Mouse (Mus musculus) liver, adult (tissue): Measurements from ENCODE around the gene Lhx2.

Experiments used
- GATA4 ChIP-seq: IDR thresholded peaks from 2 replicates; pipeline ENCODE4 v1.6.1; 2014; ENCODE audit warnings: mild to moderate bottlenecking, low read length; ENCODE audit not compliant: insufficient replicate concordance

Lhx2 gene

DNA sequence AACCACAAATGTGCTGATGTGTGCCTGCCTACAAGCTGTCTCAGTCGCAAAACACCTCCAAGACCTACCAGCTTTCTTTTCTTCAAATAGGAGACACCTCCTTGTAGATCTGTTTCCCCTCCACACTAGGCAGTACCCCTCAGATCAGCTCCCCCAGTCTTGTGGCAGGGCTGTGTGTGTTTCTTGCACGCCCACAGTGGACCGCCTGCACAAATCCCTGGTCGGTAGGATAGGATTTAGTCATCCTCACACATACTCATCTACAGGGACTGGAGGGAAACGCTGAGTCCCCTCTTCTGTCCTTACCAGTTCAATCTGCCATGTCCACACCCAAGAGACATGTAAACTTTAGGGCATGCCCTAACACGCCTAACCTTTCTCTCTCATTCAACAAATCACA, 71.1 kb downstream of the Lhx2 start:
- no peak for TF ChIP-seq GATA4

DNA sequence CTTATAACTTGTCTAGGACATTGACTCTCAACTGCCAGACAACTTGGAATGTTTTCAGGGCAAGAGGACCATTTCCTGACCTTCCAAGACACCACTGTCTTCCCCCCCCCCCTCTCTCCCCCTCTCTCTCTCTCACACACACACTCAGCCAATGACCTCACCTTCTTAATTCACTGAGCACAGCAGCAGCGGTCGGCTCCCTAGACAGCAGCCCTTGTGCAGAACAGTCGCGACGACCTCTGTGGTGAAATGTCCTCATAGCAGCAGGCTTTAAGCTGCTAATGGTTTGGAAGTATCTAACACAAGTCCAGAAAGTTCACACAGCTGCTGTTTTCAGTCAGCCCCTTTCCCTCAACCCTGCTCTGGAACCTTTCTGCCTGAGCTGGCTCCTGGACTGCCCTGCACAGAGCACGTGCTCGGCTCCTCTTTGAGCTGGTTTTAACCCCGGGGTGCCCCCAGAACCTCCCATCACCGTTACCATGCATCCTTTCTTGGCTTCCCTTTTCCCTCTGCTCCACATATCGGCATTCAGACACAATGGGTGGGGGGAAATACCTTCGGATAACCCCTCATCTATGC, 73.6 kb downstream of the Lhx2 start:
- TF ChIP-seq GATA4 = no peak

DNA sequence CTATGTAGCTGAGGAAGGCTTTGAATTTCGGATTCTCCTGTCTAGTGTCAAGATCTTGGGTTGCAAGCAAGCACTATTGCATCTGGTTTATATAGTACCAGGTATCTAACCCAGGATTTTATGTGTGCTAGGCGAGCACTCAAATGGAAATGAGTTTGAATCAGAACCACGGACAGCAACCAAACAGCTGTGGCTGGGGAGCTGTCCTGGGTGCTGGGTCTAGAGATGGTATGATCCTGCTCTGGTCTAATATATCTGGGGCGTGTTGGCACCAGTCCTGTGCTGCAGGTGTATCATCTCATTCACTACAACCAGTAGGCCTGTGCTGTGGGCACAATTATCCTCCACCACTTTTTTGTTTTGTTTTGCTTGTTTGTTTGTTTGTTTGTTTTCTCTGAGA, 78.9 kb downstream of the Lhx2 start:
- no peak for TF ChIP-seq GATA4
